Mouse (Mus musculus) embryonic fibroblast, embryonic 13.5 days (primary cell): Measurements from ENCODE around the gene Pecam1.

ENCODE experiments used
- CTCF ChIP-seq: IDR thresholded peaks from 2 replicates; pipeline ENCODE4 v1.5.1; 2011; ENCODE audit warnings: mild to moderate bottlenecking, control low read depth, low read length, moderate library complexity, borderline replicate concordance; ENCODE audit not compliant: insufficient read depth
- POLR2A ChIP-seq: IDR thresholded peaks from 2 replicates; pipeline ENCODE4 v1.6.1; 2011; ENCODE audit warnings: low read depth, mild to moderate bottlenecking, control low read depth, low read length, moderate library complexity

DNA sequence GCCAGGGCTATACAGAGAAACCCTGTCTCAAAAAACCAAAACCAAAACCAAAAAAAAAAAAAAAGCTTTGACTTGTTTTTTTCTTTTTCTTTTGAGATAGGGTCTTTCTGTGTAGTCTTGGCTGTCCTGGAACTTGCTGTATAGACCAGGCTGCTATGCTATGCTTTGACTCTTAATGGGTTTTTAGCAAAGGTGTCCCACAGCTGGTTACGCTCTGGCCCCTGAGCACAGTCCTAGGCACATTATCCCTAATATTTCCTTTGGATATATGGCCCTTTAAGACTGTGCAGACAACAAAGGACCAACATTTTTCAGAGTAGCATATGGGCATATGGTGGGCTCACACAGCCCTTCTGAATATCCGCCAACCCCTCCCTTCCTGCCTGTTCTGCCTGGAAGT is 11.3 kb downstream of the Pecam1 start:
- TF ChIP-seq CTCF (no peak), POLR2A (no peak)
